8 mouse cellular contexts compared by ENCODE assay signal in genomic region chrX:142818057-142818682, GRCm38 (mm10).
DNase-seq lines count a peak whose midpoint lies in the region; ATAC-seq and TF ChIP-seq lines count a peak whose summit lies in the region.

No protein-coding gene starts in this region.

- H3K4me1 ChIP-seq in intestine, embryonic 14.5 days (replicated peaks; ENCODE audit: control insufficient read depth, insufficient read depth, low read length), result no peaks in the 10 kb centered on the region
- H3K4me1 ChIP-seq in intestine, embryonic 15.5 days (replicated peaks), result no peaks in the 10 kb centered on the region
- H3K4me1 ChIP-seq in ES-Bruce4 (ENCODE audit: control insufficient read depth, insufficient read depth, low read length), result no peaks in the 10 kb centered on the region
- no peaks in the 10 kb centered on the region for H3K4me1 ChIP-seq in hindbrain, embryonic 16.5 days (ENCODE audit: control insufficient read depth, insufficient read depth, low read depth, low read length)
- H3K4me1 ChIP-seq in lung, embryonic 14.5 days (ENCODE audit: insufficient read depth), result no peaks in the 10 kb centered on the region

- H3K27me3 ChIP-seq in intestine, embryonic 14.5 days (replicated peaks; ENCODE audit: control insufficient read depth, insufficient read depth, low read length), result no peaks in the 10 kb centered on the region
- H3K27me3 ChIP-seq in intestine, embryonic 15.5 days (replicated peaks), result no peaks in the 10 kb centered on the region
- no peaks in the 10 kb centered on the region for H3K27me3 ChIP-seq in ES-Bruce4 (ENCODE audit: control insufficient read depth, insufficient read depth, low read length, poor library complexity, severe bottlenecking)
- no peaks in the 10 kb centered on the region for H3K27me3 ChIP-seq in hindbrain, embryonic 16.5 days (replicated peaks; ENCODE audit: control insufficient read depth, insufficient read depth, low read length)
- no peaks in the 10 kb centered on the region for H3K27me3 ChIP-seq in lung, embryonic 14.5 days (ENCODE audit: insufficient read depth, low read length)

- H3K4me2 ChIP-seq in intestine, embryonic 14.5 days (ENCODE audit: low read length), result no peak overlapping the region
- no peak overlapping the region for H3K4me2 ChIP-seq in intestine, embryonic 15.5 days (replicated peaks)
- no peak overlapping the region for H3K4me2 ChIP-seq in hindbrain, embryonic 16.5 days (ENCODE audit: low read length)
- no peak overlapping the region for H3K4me2 ChIP-seq in lung, embryonic 14.5 days

- no peaks in the 10 kb centered on the region for H3K9me3 ChIP-seq in intestine, embryonic 14.5 days (ENCODE audit: control insufficient read depth, low read length)
- H3K9me3 ChIP-seq in intestine, embryonic 15.5 days, result no peaks in the 10 kb centered on the region
- H3K9me3 ChIP-seq in ES-Bruce4 (replicated peaks; ENCODE audit: control insufficient read depth, insufficient read depth, low read length, poor library complexity, severe bottlenecking), result no peaks in the 10 kb centered on the region
- H3K9me3 ChIP-seq in hindbrain, embryonic 16.5 days (ENCODE audit: control insufficient read depth, low read length), result no peaks in the 10 kb centered on the region
- no peaks in the 10 kb centered on the region for H3K9me3 ChIP-seq in lung, embryonic 14.5 days (ENCODE audit: low read depth, low read length)

- no peak for TF ChIP-seq EP300 in ES-Bruce4 (IDR thresholded peaks at IDR 0.05; ENCODE audit: insufficient read depth, low read depth, low read length)

- no peak overlapping the region for H3K9ac ChIP-seq in intestine, embryonic 14.5 days (ENCODE audit: low read length)
- H3K9ac ChIP-seq in intestine, embryonic 15.5 days, result no peak overlapping the region
- no peak overlapping the region for H3K9ac ChIP-seq in ES-Bruce4 (ENCODE audit: low read depth, poor library complexity, severe bottlenecking)
- no peak overlapping the region for H3K9ac ChIP-seq in hindbrain, embryonic 16.5 days (ENCODE audit: low read depth, low read length)
- no peak overlapping the region for H3K9ac ChIP-seq in lung, embryonic 14.5 days

- TF ChIP-seq CTCF in ES-Bruce4 (IDR thresholded peaks at IDR 0.05; ENCODE audit: low read depth, low read length), result peak; percentile 51
- TF ChIP-seq CTCF in lung, embryonic 14.5 days (IDR thresholded peaks at IDR 0.05; ENCODE audit: low read depth), result peak; percentile 68

- TF ChIP-seq POLR2A in ES-Bruce4 (IDR thresholded peaks at IDR 0.05; ENCODE audit: insufficient read depth, low read length), result no peak

- ATAC-seq in intestine, embryonic 14.5 days (replicated peaks; ENCODE audit: low FRiP score, low TSS enrichment, low read depth), result no peak
- no peak for ATAC-seq in intestine, embryonic 15.5 days
- peak; percentile 53; the same call in 1 of the 2 replicates for ATAC-seq in hindbrain, embryonic 16.5 days
- ATAC-seq in lung, embryonic 14.5 days (ENCODE audit: insufficient read depth), result no peak
- no peak for ATAC-seq in megakaryocyte, adult 5-6 weeks (ENCODE audit: poor library complexity, severe bottlenecking)

- H3K27ac ChIP-seq in intestine, embryonic 14.5 days (ENCODE audit: low read depth), result no peak overlapping the region
- no peak overlapping the region for H3K27ac ChIP-seq in intestine, embryonic 15.5 days
- no peak overlapping the region for H3K27ac ChIP-seq in ES-Bruce4 (ENCODE audit: insufficient read depth, low read length)
- H3K27ac ChIP-seq in hindbrain, embryonic 16.5 days (ENCODE audit: low read depth, low read length), result no peak overlapping the region
- no peak overlapping the region for H3K27ac ChIP-seq in lung, embryonic 14.5 days (ENCODE audit: low read depth)

- 44% methylated on average over 10 of the region's 10 CpGs for WGBS in intestine, embryonic 14.5 days
- WGBS in intestine, embryonic 15.5 days, result 42% methylated on average over 10 of the region's 10 CpGs
- 50% methylated on average over 10 of the region's 10 CpGs for WGBS in hindbrain, embryonic 16.5 days
- WGBS in lung, embryonic 14.5 days, result 39% methylated on average over 10 of the region's 10 CpGs

- H3K36me3 ChIP-seq in intestine, embryonic 14.5 days (ENCODE audit: control insufficient read depth, insufficient read depth, low read length), result no peaks in the 10 kb centered on the region
- H3K36me3 ChIP-seq in intestine, embryonic 15.5 days, result no peaks in the 10 kb centered on the region
- no peaks in the 10 kb centered on the region for H3K36me3 ChIP-seq in ES-Bruce4 (ENCODE audit: control insufficient read depth, insufficient read depth, low read length, poor library complexity, severe bottlenecking)
- H3K36me3 ChIP-seq in hindbrain, embryonic 16.5 days (ENCODE audit: control insufficient read depth, insufficient read depth, low read length), result no peaks in the 10 kb centered on the region
- H3K36me3 ChIP-seq in lung, embryonic 14.5 days (ENCODE audit: insufficient read depth), result no peaks in the 10 kb centered on the region

- DNase-seq in intestine, embryonic 14.5 days (ENCODE audit: low spot score), result peak; percentile 61
- DNase-seq in cerebellum, adult 8-10 months, result peak; percentile 50
- peak; percentile 73 for DNase-seq in lung, embryonic 14.5 days
- peak; percentile 47 to 48 for DNase-seq in right cerebral cortex, adult 2 months (ENCODE audit: low spot score in 2 of 2)

- no peak overlapping the region for H3K4me3 ChIP-seq in intestine, embryonic 14.5 days (ENCODE audit: low read depth, low read length)
- no peak overlapping the region for H3K4me3 ChIP-seq in intestine, embryonic 15.5 days (replicated peaks)
- H3K4me3 ChIP-seq in ES-Bruce4 (ENCODE audit: low read depth, low read length), result no peak overlapping the region
- no peak overlapping the region for H3K4me3 ChIP-seq in hindbrain, embryonic 16.5 days (ENCODE audit: low read length)
- H3K4me3 ChIP-seq in lung, embryonic 14.5 days (ENCODE audit: low read depth, low read length), result no peak overlapping the region
